Mouse (Mus musculus) intestine, embryonic 15.5 days (tissue): ENCODE measurements around the gene Smim6. TPM values are rescaled to one million over a fixed set of nuclear protein-coding genes. Genes with fewer than 3 reads are reported as not detected.

Source experiments
- ATAC-seq: fragments of 200-750 bp; cut with Nextera tagmentation; 2 replicates; pipeline ENCODE4 v1.8.0; 2017; ENCODE audit warnings: moderate TSS enrichment, moderate library complexity
- H3K27ac ChIP-seq: fragments of 300-500 bp; sonication (generic); 2 replicates; pipeline ENCODE4 v1.5.1; 2015; ENCODE audit warnings: mild to moderate bottlenecking, inconsistent platforms
- H3K27me3 ChIP-seq: fragments of 300-500 bp; sonication (generic); replicated peaks from 2 replicates; pipeline ENCODE4 v1.6.1; 2015; ENCODE audit warnings: inconsistent platforms
- H3K36me3 ChIP-seq: fragments of 300-500 bp; sonication (generic); 2 replicates; pipeline ENCODE4 v1.6.1; 2015; ENCODE audit warnings: inconsistent platforms
- H3K4me1 ChIP-seq: fragments of 300-500 bp; sonication (generic); replicated peaks from 2 replicates; pipeline ENCODE4 v1.6.1; 2015; ENCODE audit warnings: inconsistent platforms
- H3K4me2 ChIP-seq: fragments of 300-500 bp; sonication (generic); replicated peaks from 2 replicates; pipeline ENCODE4 v1.6.1; 2015; ENCODE audit warnings: mild to moderate bottlenecking, inconsistent platforms
- H3K4me3 ChIP-seq: fragments of 300-500 bp; sonication (generic); replicated peaks from 2 replicates; pipeline ENCODE4 v1.5.1; 2015; ENCODE audit warnings: inconsistent platforms
- H3K9ac ChIP-seq: fragments of 300-500 bp; sonication (generic); 2 replicates; pipeline ENCODE4 v1.6.1; 2015; ENCODE audit warnings: inconsistent platforms
- H3K9me3 ChIP-seq: fragments of 300-500 bp; sonication (generic); 2 replicates; pipeline ENCODE4 v1.6.1; 2016; ENCODE audit warnings: inconsistent platforms
- WGBS: fragments of 180-500 bp; shearing (Covaris S2); methylation state at CpG from one replicate; pipeline ENCODE4 v1.1.7; 2015; 5-methylcytosine and 5-hydroxymethylcytosine counted together
- polyA plus RNA-seq: library from polyadenylated mRNA; unstranded; fragments of >200 nt; fragmentation: Nextera tagmentation; extraction: Ambion mirVana; gene quantifications from 2 replicates; pipeline ENCODE4 v1.2.1, GENCODE M21; 2015

Gene Smim6
- 25.4 and 31.4 TPM in 2 replicates for polyA plus RNA-seq

- 47% methylated on average over 11 of the region's 11 CpGs for WGBS
- peak within 1 kb of the TSS; percentile 48 for H3K4me2 ChIP-seq
- H3K27ac ChIP-seq: peak within 1 kb of the TSS; percentile 92
- H3K4me3 ChIP-seq: peak within 1 kb of the TSS; percentile 23
- H3K9me3 ChIP-seq: no peaks in the 10 kb centered on the region
- no peaks in the 10 kb centered on the region for H3K27me3 ChIP-seq
- 0 out of 2 replicates have a peak, but pooled peaks cover 2% of the 10 kb centered on the region for H3K36me3 ChIP-seq
- peaks cover 10% of the 10 kb centered on the region; the same call in 1 of the 2 replicates for H3K4me1 ChIP-seq
- peak within 1 kb of the TSS; percentile 20; the same call in 1 of the 2 replicates for H3K9ac ChIP-seq
- ATAC-seq: peak; percentile 94
Observed at GRCm38 (mm10) chr11:115911632-115912376, at the start of gene Smim6. Gene Smim6 (plus strand): TSS chr11:115912017.

GRCm38 (mm10) chr11:115863895-115864294 lies 47.9 kb upstream of the Smim6 start:
- no peak overlapping the region for H3K9ac ChIP-seq
- H3K4me2 ChIP-seq: no peak overlapping the region
- WGBS: 84% methylated on average over 8 of the region's 8 CpGs
- H3K4me1 ChIP-seq: peaks cover 7% of the 10 kb centered on the region
- H3K27ac ChIP-seq: no peak overlapping the region
- peaks cover 21% of the 10 kb centered on the region for H3K27me3 ChIP-seq
- no peak for ATAC-seq
- H3K36me3 ChIP-seq: no peaks in the 10 kb centered on the region
- H3K9me3 ChIP-seq: no peaks in the 10 kb centered on the region
- no peak overlapping the region for H3K4me3 ChIP-seq

- H3K27me3 ChIP-seq: no peaks in the 10 kb centered on the region
- no peak overlapping the region for H3K9ac ChIP-seq
- peak overlapping the region; percentile 71 for H3K27ac ChIP-seq
- H3K4me1 ChIP-seq: peaks cover 14% of the 10 kb centered on the region
- no peak overlapping the region for H3K4me3 ChIP-seq
- no peaks in the 10 kb centered on the region for H3K9me3 ChIP-seq
- no peaks in the 10 kb centered on the region for H3K36me3 ChIP-seq
- H3K4me2 ChIP-seq: no peak overlapping the region; the same call in 1 of the 2 replicates
- 53% methylated on average over 8 of the region's 8 CpGs for WGBS
- ATAC-seq: peak; percentile 85
Observed at GRCm38 (mm10) chr11:115869393-115869792, 42.4 kb upstream of the Smim6 start.

- Histone ChIP-seq H3K27me3 (no peaks in the 10 kb centered on the region), H3K4me1 (peaks cover 18% of the 10 kb centered on the region), H3K9ac (no peak overlapping the region), H3K9me3 (no peaks in the 10 kb centered on the region), H3K4me3 (no peak overlapping the region), H3K27ac (no peak overlapping the region), H3K4me2 (no peak overlapping the region), H3K36me3 (no peaks in the 10 kb centered on the region)
- 41% methylated on average over 4 of the region's 4 CpGs for WGBS
- ATAC-seq: peak; percentile 6; the same call in 1 of the 2 replicates
Observed at GRCm38 (mm10) chr11:115872437-115872836, 39.4 kb upstream of the Smim6 start.

GRCm38 (mm10) chr11:115875935-115876334 lies 35.9 kb upstream of the Smim6 start:
- Histone ChIP-seq H3K4me1 (peaks cover 21% of the 10 kb centered on the region), H3K4me2 (no peak overlapping the region), H3K27ac (no peak overlapping the region), H3K27me3 (no peaks in the 10 kb centered on the region), H3K9ac (no peak overlapping the region), H3K36me3 (no peaks in the 10 kb centered on the region), H3K4me3 (no peak overlapping the region), H3K9me3 (no peaks in the 10 kb centered on the region)
- 89% methylated on average over 3 of the region's 3 CpGs for WGBS
- ATAC-seq: no peak

- 76% methylated on average over 5 of the region's 5 CpGs for WGBS
- Histone ChIP-seq H3K9me3 (no peaks in the 10 kb centered on the region), H3K4me2 (peak overlapping the region; percentile 29; the same call in 1 of the 2 replicates), H3K4me3 (no peak overlapping the region), H3K4me1 (peaks cover 21% of the 10 kb centered on the region), H3K36me3 (no peaks in the 10 kb centered on the region), H3K27ac (peak overlapping the region; percentile 86; the same call in 1 of the 2 replicates), H3K27me3 (no peaks in the 10 kb centered on the region), H3K9ac (no peak overlapping the region)
- no peak for ATAC-seq
Observed at GRCm38 (mm10) chr11:115876438-115876837, 35.4 kb upstream of the Smim6 start.

GRCm38 (mm10) chr11:115877174-115877755 lies 34.6 kb upstream of the Smim6 start:
- H3K4me1 ChIP-seq: peaks cover 15% of the 10 kb centered on the region
- 0 out of 2 replicates have a peak, but pooled peaks cover 3% of the 10 kb centered on the region for H3K36me3 ChIP-seq
- 32% methylated on average over 6 of the region's 6 CpGs for WGBS
- H3K27me3 ChIP-seq: no peaks in the 10 kb centered on the region
- H3K4me3 ChIP-seq: peak overlapping the region; percentile 37
- no peaks in the 10 kb centered on the region for H3K9me3 ChIP-seq
- H3K9ac ChIP-seq: peak overlapping the region; percentile 21
- peak overlapping the region; percentile 86 for H3K27ac ChIP-seq
- peak; percentile 93 for ATAC-seq
- H3K4me2 ChIP-seq: peak overlapping the region; percentile 53

GRCm38 (mm10) chr11:115878071-115878470 lies 33.7 kb upstream of the Smim6 start:
- Histone ChIP-seq H3K9me3 (no peaks in the 10 kb centered on the region), H3K4me3 (peak overlapping the region; percentile 37), H3K36me3 (0 out of 2 replicates have a peak, but pooled peaks cover 3% of the 10 kb centered on the region), H3K9ac (peak overlapping the region; percentile 21), H3K4me2 (peak overlapping the region; percentile 53), H3K27me3 (no peaks in the 10 kb centered on the region), H3K4me1 (peaks cover 10% of the 10 kb centered on the region), H3K27ac (peak overlapping the region; percentile 71)
- 0 out of 2 replicates have a peak, but pooled peaks have one; percentile 7 for ATAC-seq
- 56% methylated on average over 8 of the region's 8 CpGs for WGBS

GRCm38 (mm10) chr11:115881002-115881401 lies 30.8 kb upstream of the Smim6 start:
- Histone ChIP-seq H3K9ac (no peak overlapping the region), H3K9me3 (no peaks in the 10 kb centered on the region), H3K4me3 (no peak overlapping the region), H3K36me3 (peaks cover 8% of the 10 kb centered on the region; the same call in 1 of the 2 replicates), H3K27ac (no peak overlapping the region), H3K4me1 (peaks cover 20% of the 10 kb centered on the region), H3K4me2 (no peak overlapping the region), H3K27me3 (no peaks in the 10 kb centered on the region)
- no peak for ATAC-seq
- 25% methylated on average over 5 of the region's 5 CpGs for WGBS

GRCm38 (mm10) chr11:115883251-115883650 lies 28.6 kb upstream of the Smim6 start:
- H3K27me3 ChIP-seq: no peaks in the 10 kb centered on the region
- H3K4me2 ChIP-seq: peak overlapping the region; percentile 26; the same call in 1 of the 2 replicates
- no peak overlapping the region for H3K27ac ChIP-seq
- H3K4me1 ChIP-seq: peaks cover 16% of the 10 kb centered on the region
- ATAC-seq: no peak
- no peaks in the 10 kb centered on the region for H3K9me3 ChIP-seq
- H3K36me3 ChIP-seq: peaks cover 14% of the 10 kb centered on the region; the same call in 1 of the 2 replicates
- peak overlapping the region; percentile 10; the same call in 1 of the 2 replicates for H3K9ac ChIP-seq
- H3K4me3 ChIP-seq: no peak overlapping the region
- 31% methylated on average over 17 of the region's 17 CpGs for WGBS

- Histone ChIP-seq H3K4me2 (no peak overlapping the region), H3K27me3 (no peaks in the 10 kb centered on the region), H3K9me3 (no peaks in the 10 kb centered on the region), H3K4me1 (peaks cover 16% of the 10 kb centered on the region), H3K4me3 (no peak overlapping the region), H3K36me3 (peaks cover 14% of the 10 kb centered on the region; the same call in 1 of the 2 replicates), H3K9ac (no peak overlapping the region), H3K27ac (no peak overlapping the region)
- WGBS: 77% methylated on average over 3 of the region's 3 CpGs
- peak; percentile 77 for ATAC-seq
Observed at GRCm38 (mm10) chr11:115884361-115884760, 27.5 kb upstream of the Smim6 start.

GRCm38 (mm10) chr11:115885281-115885680 lies 26.5 kb upstream of the Smim6 start:
- Histone ChIP-seq H3K4me2 (no peak overlapping the region), H3K4me3 (no peak overlapping the region), H3K36me3 (peaks cover 14% of the 10 kb centered on the region; the same call in 1 of the 2 replicates)

More at GRCm38 (mm10) chr11:115885281-115885680, 26.5 kb upstream of the Smim6 start:
- H3K27me3 ChIP-seq: no peaks in the 10 kb centered on the region
- no peak overlapping the region for H3K9ac ChIP-seq
- H3K9me3 ChIP-seq: no peaks in the 10 kb centered on the region
- 69% methylated on average over 11 of the region's 11 CpGs for WGBS
- H3K4me1 ChIP-seq: peaks cover 9% of the 10 kb centered on the region
- no peak for ATAC-seq
- H3K27ac ChIP-seq: no peak overlapping the region
